Mouse (Mus musculus): ENCODE measurements around the gene Unc13d. TPM values are rescaled to one million over a fixed set of nuclear protein-coding genes. Genes with fewer than 3 reads are reported as not detected.

Unc13d gene
- polyA plus RNA-seq (2012; rRNA removed), result 2.0 and 3.3 TPM in 2 replicates

DNA sequence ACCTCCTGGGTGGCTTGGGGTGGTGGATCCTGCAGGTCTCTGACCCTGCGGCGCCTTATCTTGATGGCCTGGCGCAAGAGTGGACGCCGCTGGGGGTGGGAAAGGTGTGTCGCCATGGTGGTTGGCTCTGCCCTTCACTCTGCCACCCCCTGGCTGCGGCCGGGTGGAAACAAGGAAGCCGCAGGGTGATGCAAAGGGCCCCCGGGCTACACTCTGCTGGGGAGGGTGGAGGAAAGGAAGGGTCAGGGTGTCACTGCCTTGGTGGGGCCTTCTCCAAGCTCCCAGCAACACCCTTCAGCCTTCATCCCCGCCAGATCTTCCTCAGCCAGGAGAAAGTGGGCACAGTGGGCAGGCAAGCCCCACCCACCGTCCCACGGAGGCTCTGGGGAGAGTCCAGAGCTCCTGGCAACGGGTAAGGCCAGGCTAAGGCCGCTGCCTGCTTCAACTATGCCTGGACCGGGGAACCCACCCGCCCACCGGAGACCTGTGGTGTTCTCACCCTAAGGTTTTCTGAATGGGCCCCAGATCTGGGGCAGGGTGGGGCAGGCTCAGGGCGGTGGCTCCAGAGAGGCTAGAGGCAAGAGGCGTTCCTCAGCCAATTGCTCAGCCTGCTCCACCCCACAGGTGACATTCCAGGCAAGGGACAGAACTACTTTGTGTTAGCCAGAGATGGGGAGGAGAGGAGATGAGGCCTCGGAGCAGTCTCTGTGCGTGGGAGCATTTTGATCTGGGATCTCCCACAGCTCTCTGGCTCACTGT lies at the start of gene Unc13d:
Gene Unc13d (minus strand): TSS at position 516 of the 759 bp plus-strand sequence.

DNA sequence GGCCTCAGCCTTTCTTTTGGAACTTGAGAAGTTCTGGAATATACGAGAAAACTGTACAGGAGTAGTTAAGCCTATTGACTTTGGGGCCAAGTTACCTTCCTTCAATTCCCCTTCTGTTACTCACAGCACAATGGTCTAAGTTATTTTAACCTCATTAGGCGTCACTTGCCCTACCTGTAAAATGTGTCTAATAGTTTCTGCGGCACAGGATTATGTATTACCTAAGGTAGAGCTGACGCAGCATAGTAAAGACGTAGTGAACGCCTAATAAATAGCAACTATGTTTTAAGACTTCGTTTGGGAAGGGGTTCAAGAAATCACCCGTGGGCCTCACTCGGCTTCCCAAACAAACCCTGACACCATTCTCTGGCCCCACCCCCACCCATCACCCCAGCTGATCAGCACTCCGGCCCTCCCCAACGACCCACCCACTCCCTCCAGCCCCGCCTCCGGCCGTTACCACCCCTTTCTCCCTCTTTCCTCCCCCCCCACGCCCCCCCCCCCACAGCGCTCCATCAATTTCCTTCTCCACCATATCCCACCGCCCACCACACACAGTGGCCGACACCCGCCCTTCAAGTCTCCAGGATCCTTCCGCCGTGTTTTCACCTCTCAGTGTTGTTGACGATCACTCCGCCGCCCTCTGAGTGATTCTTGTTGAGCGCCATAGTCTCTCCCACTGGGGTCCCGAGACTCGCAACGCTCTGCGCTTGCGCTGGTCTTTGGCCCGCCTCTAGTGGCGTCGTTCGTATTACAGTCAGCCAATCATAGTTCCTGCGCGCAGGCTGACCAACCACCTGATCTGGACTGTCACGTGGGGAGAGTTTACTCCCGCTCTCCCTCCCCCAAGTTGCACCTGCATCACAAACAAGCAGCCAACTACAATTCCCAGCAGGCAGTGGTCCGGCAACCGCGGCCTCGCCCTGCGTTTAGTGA lies 8.8 kb upstream of the Unc13d start, which contains the start of gene Wbp2:
Gene Wbp2 (minus strand): TSS at position 738 of the 936 bp plus-strand sequence.

DNA sequence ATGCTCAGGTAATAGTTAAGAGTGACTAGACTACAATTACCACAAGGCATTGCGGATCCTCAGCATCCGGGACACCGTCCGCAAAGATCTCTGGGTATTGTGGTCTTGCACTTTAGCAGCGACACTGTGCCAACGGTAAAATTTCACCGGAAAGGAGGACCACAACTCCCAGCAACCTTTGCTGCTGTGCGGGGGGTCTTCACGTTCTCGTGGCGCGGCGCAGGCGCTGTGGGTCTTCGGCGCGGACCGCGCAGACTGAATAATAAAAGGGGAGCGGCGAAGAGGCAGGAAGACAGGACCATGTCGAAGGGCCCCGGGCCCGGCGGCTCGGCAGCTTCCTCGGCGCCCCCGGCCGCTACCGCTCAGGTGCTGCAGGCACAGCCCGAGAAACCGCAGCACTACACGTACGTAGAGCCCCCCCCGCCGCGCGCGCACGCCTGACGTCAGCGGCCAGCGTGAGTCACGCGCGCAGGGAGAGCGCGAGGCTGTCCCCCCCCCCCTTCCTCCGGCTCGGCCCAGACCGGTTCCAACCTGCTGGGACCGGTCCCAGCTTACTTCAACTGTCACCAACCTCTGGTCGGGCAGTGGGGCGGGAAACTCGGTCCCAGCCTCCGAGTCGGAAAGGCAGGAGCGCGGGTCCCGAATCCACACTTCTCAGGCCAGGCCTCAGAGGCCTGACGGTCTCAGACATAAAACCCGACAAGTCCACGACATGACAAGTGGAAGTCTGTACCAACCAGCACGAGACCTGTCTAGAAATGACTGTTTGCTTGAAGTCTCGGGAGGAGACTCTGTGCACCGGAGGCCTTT lies 47.5 kb downstream of the Unc13d start, which contains the start of gene Unk:
Gene Unk (plus strand): TSS at position 235 of the 810 bp plus-strand sequence.

DNA sequence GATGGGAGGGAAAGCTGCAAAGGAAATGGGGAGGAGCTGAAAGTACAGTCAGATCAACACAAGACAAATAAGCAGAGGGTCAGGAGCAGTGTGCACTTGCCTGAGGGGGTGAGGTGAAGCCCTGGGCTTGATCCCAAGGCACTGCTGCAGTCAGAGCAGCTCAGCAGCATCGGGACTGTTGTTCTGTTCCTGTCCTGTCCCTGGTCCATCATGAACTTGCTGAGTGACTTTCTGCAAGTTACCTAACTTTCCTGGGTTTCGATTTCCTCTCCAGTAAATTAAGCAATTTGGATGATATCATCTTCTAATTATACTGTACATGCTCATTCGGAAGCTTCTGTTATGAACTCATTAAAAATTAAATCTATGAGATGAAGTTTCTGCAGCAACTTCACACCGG lies 50.0 kb downstream of the Unc13d start, which contains the start of gene H3f3b:
Gene H3f3b (minus strand): TSS at position 207 of the 400 bp plus-strand sequence.

DNA sequence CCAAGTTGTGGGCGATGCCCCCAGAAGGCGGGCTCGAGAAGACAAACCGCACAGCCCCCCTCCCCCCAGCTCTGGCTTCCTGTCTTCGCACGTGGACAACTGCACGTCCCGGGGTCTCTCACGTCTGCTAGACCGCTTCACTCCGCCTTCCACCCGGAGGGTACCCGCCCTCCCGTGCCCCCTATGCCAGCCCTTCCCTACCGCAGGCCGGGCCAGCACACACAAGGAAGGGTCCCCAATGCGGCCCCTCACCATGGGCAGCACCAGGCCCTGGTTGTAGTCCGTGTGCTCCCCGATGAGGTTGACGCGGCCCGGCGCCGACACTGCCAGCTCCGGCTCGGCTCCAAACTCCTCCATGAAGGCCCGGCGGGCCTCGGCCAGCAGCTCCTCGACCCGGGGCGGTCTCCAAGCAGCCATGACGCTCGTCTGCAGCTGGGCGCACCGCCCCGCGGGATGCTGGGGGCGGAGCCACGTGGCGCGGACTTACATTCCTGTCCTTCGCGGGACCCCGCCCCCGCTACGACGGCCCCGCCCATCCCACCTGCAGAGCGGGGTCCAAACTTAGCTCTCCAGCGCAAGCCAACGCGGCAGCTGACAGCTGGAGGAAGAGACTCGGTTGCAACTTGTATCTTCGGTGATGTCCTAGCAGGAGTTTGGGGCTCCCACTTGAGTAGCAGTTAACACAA lies 65.4 kb downstream of the Unc13d start, which contains the start of gene Galk1:
Gene Galk1 (minus strand): TSS at position 458 of the 686 bp plus-strand sequence.

Other genes with a start within 250 kb of the Unc13d start
- gene Myo15b, start 219.6 kb downstream of the Unc13d start, polyA plus RNA-seq (2012; rRNA removed), result 0.36 and 0.45 TPM in 2 replicates
- gene Smim5, start 178.0 kb downstream of the Unc13d start, polyA plus RNA-seq (2012; rRNA removed), result 2.5 and 2.6 TPM in 2 replicates
- 0.19 and 0.34 TPM in 2 replicates for gene Smim6, start 165.9 kb downstream of the Unc13d start, polyA plus RNA-seq (2012; rRNA removed)
- 75.4 and 142 TPM in 2 replicates for gene Sap30bp, start 144.7 kb downstream of the Unc13d start, polyA plus RNA-seq (2012; rRNA removed)
- gene Recql5, start 144.5 kb downstream of the Unc13d start, polyA plus RNA-seq (2012; rRNA removed), result 27.1 and 28.0 TPM in 2 replicates
- 0.67 and 0.72 TPM in 2 replicates for gene Itgb4, start 103.3 kb downstream of the Unc13d start, polyA plus RNA-seq (2012; rRNA removed)
- gene Galk1, start 65.2 kb downstream of the Unc13d start, polyA plus RNA-seq (2012; rRNA removed), result 72.5 and 76.2 TPM in 2 replicates
- 838 and 897 TPM in 2 replicates for gene H3f3b, start 50.0 kb downstream of the Unc13d start, polyA plus RNA-seq (2012; rRNA removed)
- 57.1 and 63.4 TPM in 2 replicates for gene Unk, start 47.6 kb downstream of the Unc13d start, polyA plus RNA-seq (2012; rRNA removed)
- 42.1 and 67.0 TPM in 2 replicates for gene Wbp2, start 9.0 kb upstream of the Unc13d start, polyA plus RNA-seq (2012; rRNA removed)
- 3.0 TPM in 2 replicates for gene Trim47, start 49.2 kb upstream of the Unc13d start, polyA plus RNA-seq (2012; rRNA removed)
- gene Trim65, start 53.2 kb upstream of the Unc13d start, polyA plus RNA-seq (2012; rRNA removed), result 1.6 and 2.8 TPM in 2 replicates
- gene Mrpl38, start 60.9 kb upstream of the Unc13d start, polyA plus RNA-seq (2012; rRNA removed), result 41.1 and 57.1 TPM in 2 replicates
- 90.4 and 121 TPM in 2 replicates for gene Fbf1, start 90.2 kb upstream of the Unc13d start, polyA plus RNA-seq (2012; rRNA removed)
- 39.9 and 49.1 TPM in 2 replicates for gene Ten1, start 120.9 kb upstream of the Unc13d start, polyA plus RNA-seq (2012; rRNA removed)
- gene Acox1, start 121.1 kb upstream of the Unc13d start, polyA plus RNA-seq (2012; rRNA removed), result 25.4 and 35.0 TPM in 2 replicates
- 0.63 and 0.73 TPM in 2 replicates for gene Evpl, start 160.1 kb upstream of the Unc13d start, polyA plus RNA-seq (2012; rRNA removed)
- 90.9 and 101 TPM in 2 replicates for gene Srp68, start 196.3 kb upstream of the Unc13d start, polyA plus RNA-seq (2012; rRNA removed)
- 0.21 and 0.23 TPM in 2 replicates for gene Galr2, start 203.0 kb upstream of the Unc13d start, polyA plus RNA-seq (2012; rRNA removed)
- gene Exoc7, start 229.3 kb upstream of the Unc13d start, polyA plus RNA-seq (2012; rRNA removed), result 56.4 and 74.6 TPM in 2 replicates

Data from central nervous system, embryonic 11.5 days (tissue).